Mouse (Mus musculus) liver, embryonic 13.5 days (tissue): ENCODE results near the gene Igtp. TPM values are rescaled to one million over a fixed set of nuclear protein-coding genes. Genes with fewer than 3 reads are reported as not detected.

ENCODE experiments used
- ATAC-seq: fragments of 200-750 bp; cut with Nextera tagmentation; 2 replicates; pipeline ENCODE4 v1.8.0; 2017; ENCODE audit warnings: low read depth, mild to moderate bottlenecking, moderate number of reproducible peaks, moderate library complexity
- DNase-seq: peaks from one replicate; pipeline ENCODE4 v3.0.0; 2022
- H3K27ac ChIP-seq: fragments of 300-500 bp; sonication (generic); 2 replicates; pipeline ENCODE4 v1.5.1; 2015; ENCODE audit warnings: moderate library complexity, mild to moderate bottlenecking, inconsistent platforms
- H3K27me3 ChIP-seq: fragments of 300-500 bp; sonication (generic); 2 replicates; pipeline ENCODE4 v1.6.1; 2015; ENCODE audit warnings: mild to moderate bottlenecking, inconsistent platforms
- H3K36me3 ChIP-seq: fragments of 300-500 bp; sonication (generic); 2 replicates; pipeline ENCODE4 v1.6.1; 2015; ENCODE audit warnings: mild to moderate bottlenecking, inconsistent platforms
- H3K4me1 ChIP-seq: fragments of 300-500 bp; sonication (generic); replicated peaks from 2 replicates; pipeline ENCODE4 v1.6.1; 2015; ENCODE audit warnings: inconsistent platforms
- H3K4me2 ChIP-seq: fragments of 300-500 bp; sonication (generic); 2 replicates; pipeline ENCODE4 v1.6.1; 2015; ENCODE audit warnings: inconsistent platforms, mild to moderate bottlenecking, moderate library complexity
- H3K4me3 ChIP-seq: fragments of 300-500 bp; sonication (generic); replicated peaks from 2 replicates; pipeline ENCODE4 v1.5.1; 2015; ENCODE audit warnings: mild to moderate bottlenecking, inconsistent platforms
- H3K9ac ChIP-seq: fragments of 300-500 bp; sonication (generic); 2 replicates; pipeline ENCODE4 v1.6.1; 2015; ENCODE audit warnings: mild to moderate bottlenecking, inconsistent platforms
- H3K9me3 ChIP-seq: fragments of 300-500 bp; sonication (generic); replicated peaks from 2 replicates; pipeline ENCODE4 v1.6.1; 2016; ENCODE audit warnings: inconsistent platforms
- WGBS: fragments of 180-500 bp; shearing (Covaris S2); methylation state at CpG from one replicate; pipeline ENCODE4 v1.1.7; 2015; ENCODE audit not compliant: insufficient replicate concordance; 5-methylcytosine and 5-hydroxymethylcytosine counted together
- polyA plus RNA-seq: library from polyadenylated mRNA; unstranded; fragments of >200 nt; fragmentation: Nextera tagmentation; extraction: Ambion mirVana; gene quantifications from 2 replicates; pipeline ENCODE4 v1.2.1, GENCODE M21; 2015

Gene Igtp
- polyA plus RNA-seq, 1 experiment from 2014 or later: 6.4 TPM

GRCm38 (mm10) chr11:58183579-58183978 lies 15.8 kb upstream of the Igtp start:
- Histone ChIP-seq H3K27ac (no peak overlapping the region), H3K9ac (no peak overlapping the region), H3K27me3 (no peaks in the 10 kb centered on the region), H3K36me3 (peaks cover 15% of the 10 kb centered on the region), H3K4me2 (no peak overlapping the region), H3K9me3 (no peaks in the 10 kb centered on the region), H3K4me3 (no peak overlapping the region), H3K4me1 (no peaks in the 10 kb centered on the region)
- WGBS: 77% methylated on average over 3 of the region's 3 CpGs
- DNase-seq: no peak
- ATAC-seq: no peak

GRCm38 (mm10) chr11:58189675-58190074 lies 9.7 kb upstream of the Igtp start:
- no peak for ATAC-seq
- H3K4me1 ChIP-seq: 0 out of 2 replicates have a peak, but pooled peaks cover 5% of the 10 kb centered on the region
- H3K36me3 ChIP-seq: no peaks in the 10 kb centered on the region
- no peak for DNase-seq
- H3K4me3 ChIP-seq: no peak overlapping the region
- no peak overlapping the region for H3K4me2 ChIP-seq
- H3K9ac ChIP-seq: no peak overlapping the region
- H3K27me3 ChIP-seq: no peaks in the 10 kb centered on the region
- WGBS: 71% methylated on average over 6 of the region's 6 CpGs
- no peaks in the 10 kb centered on the region for H3K9me3 ChIP-seq
- H3K27ac ChIP-seq: no peak overlapping the region

GRCm38 (mm10) chr11:58193326-58193725 lies 6.0 kb upstream of the Igtp start:
- no peak overlapping the region for H3K4me3 ChIP-seq
- no peak overlapping the region for H3K27ac ChIP-seq
- 57% methylated on average over 3 of the region's 3 CpGs for WGBS
- H3K9ac ChIP-seq: no peak overlapping the region
- H3K27me3 ChIP-seq: 0 out of 2 replicates have a peak, but pooled peaks cover 3% of the 10 kb centered on the region
- H3K9me3 ChIP-seq: no peaks in the 10 kb centered on the region
- peaks cover 8% of the 10 kb centered on the region for H3K4me1 ChIP-seq
- no peaks in the 10 kb centered on the region for H3K36me3 ChIP-seq
- ATAC-seq (no peak), DNase-seq (no peak)
- no peak overlapping the region for H3K4me2 ChIP-seq

- Histone ChIP-seq H3K27ac (no peak overlapping the region), H3K27me3 (0 out of 2 replicates have a peak, but pooled peaks cover 3% of the 10 kb centered on the region)
Observed at GRCm38 (mm10) chr11:58193860-58194520, 5.4 kb upstream of the Igtp start.

DNA sequence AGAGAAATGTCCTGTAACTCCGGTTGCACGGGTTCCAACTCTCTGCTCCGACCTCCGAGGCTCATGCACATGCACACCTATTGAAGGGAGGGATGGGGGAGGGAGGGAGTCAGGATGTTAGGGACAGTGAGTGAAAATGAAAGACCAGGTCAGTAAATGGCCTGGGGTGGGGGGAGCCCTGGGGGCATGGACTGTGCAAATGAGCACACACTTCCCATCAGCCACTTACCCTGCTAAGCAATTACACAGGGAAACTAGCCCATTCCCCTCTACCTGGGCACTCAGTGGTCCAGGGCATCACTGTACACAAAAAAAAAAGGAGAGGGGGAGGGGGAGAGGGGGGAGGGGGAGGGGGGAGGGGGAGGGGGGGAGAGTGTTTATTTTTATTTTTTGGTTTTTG lies 693 bp upstream of the Igtp start:
- ATAC-seq (no peak), DNase-seq (no peak)
- Histone ChIP-seq H3K27me3 (0 out of 2 replicates have a peak, but pooled peaks cover 3% of the 10 kb centered on the region), H3K9me3 (no peaks in the 10 kb centered on the region), H3K36me3 (no peaks in the 10 kb centered on the region), H3K4me3 (peak overlapping the region; percentile 71), H3K4me1 (peaks cover 34% of the 10 kb centered on the region), H3K4me2 (peak overlapping the region; percentile 79), H3K9ac (peak overlapping the region; percentile 80), H3K27ac (no peak overlapping the region)
- 85% methylated on average over 4 of the region's 4 CpGs for WGBS

More at GRCm38 (mm10) chr11:58193860-58194520, 5.4 kb upstream of the Igtp start:
- Histone ChIP-seq H3K4me3 (no peak overlapping the region), H3K4me1 (peaks cover 13% of the 10 kb centered on the region), H3K9ac (no peak overlapping the region), H3K9me3 (no peaks in the 10 kb centered on the region), H3K36me3 (no peaks in the 10 kb centered on the region), H3K4me2 (no peak overlapping the region)
- WGBS: 51% methylated on average over 4 of the region's 4 CpGs
- ATAC-seq (no peak), DNase-seq (no peak)

DNA sequence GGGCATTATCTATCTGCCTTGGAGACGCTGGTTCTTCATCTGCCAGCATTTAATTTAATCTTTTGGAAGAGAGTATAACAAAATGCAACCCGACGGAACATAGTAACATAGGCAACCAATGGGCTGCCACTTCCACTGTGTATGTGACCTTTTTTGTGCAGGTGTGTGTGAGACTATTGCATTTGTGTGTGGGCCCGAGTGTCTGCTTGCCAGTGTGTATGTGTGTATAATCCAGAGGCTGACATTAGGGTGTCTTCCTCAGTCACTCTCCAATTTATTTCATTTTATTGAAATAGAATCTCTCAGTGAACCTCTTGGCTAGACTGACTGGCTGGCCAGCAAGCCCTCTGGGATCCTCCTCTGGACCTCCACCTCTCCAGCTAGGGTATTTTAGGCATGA lies 870 bp downstream of the Igtp start:
- H3K4me1 ChIP-seq: peaks cover 29% of the 10 kb centered on the region
- 74% methylated on average over 4 of the region's 4 CpGs for WGBS
- H3K4me3 ChIP-seq: peak overlapping the region; percentile 71
- ATAC-seq: no peak
- H3K27ac ChIP-seq: peak overlapping the region; percentile 32; the same call in 1 of the 2 replicates
- no peaks in the 10 kb centered on the region for H3K9me3 ChIP-seq
- H3K9ac ChIP-seq: peak overlapping the region; percentile 51; the same call in 1 of the 2 replicates
- no peak for DNase-seq
- peak overlapping the region; percentile 79 for H3K4me2 ChIP-seq
- H3K27me3 ChIP-seq: 0 out of 2 replicates have a peak, but pooled peaks cover under 1% of the 10 kb centered on the region
- H3K36me3 ChIP-seq: no peaks in the 10 kb centered on the region

DNA sequence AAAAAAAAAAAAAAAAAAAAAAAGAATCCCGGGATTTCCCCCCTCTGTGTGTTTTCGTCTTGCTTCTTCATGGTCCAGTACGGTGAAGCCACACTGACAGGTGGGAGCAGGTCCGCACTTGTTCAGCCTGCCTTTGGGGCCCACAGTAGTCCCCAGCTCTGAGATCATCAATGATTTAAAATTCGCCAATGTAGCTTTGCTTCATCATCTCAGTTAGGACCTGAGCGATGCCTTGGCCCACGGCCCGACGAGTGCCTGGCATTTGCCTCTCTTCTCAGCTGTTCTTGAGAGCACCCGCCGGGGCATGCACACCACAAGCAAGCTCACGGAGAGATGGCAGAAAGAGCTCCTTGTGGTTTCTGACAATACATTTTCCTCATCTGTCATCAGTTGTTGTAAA lies 1.7 kb downstream of the Igtp start:
- ATAC-seq (no peak), DNase-seq (no peak)
- no peaks in the 10 kb centered on the region for H3K27me3 ChIP-seq
- WGBS: 79% methylated on average over 12 of the region's 12 CpGs
- H3K27ac ChIP-seq: no peak overlapping the region
- no peak overlapping the region for H3K4me2 ChIP-seq
- no peak overlapping the region for H3K4me3 ChIP-seq
- peaks cover 34% of the 10 kb centered on the region for H3K4me1 ChIP-seq
- H3K36me3 ChIP-seq: no peaks in the 10 kb centered on the region
- no peak overlapping the region for H3K9ac ChIP-seq
- no peaks in the 10 kb centered on the region for H3K9me3 ChIP-seq

DNA sequence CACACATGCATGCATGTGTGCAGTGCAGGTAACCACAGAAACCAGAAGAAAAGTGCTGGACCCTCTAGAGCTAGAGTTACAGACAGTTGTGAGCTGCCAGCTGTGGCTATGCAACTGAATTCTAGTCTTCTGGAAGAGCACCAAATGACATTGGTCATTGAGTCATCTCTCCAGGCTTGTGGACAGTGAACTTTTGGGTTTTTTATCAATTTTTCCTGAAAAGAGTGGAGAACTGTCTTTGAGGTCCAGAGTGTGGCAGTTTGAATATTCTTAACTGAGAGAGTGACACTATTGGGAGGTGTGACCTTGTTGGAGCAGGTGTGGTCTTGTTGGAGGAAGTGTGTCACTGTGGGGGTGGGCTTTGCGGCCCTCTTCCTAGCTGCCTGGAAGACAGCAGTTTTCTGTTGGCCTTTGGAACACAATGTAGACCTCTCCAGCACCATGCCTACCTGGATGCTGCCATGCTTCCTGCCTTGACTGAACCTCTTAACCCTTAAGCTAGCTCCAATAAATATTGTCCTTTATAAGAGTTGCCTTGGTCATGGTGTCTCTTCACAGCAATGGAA lies 11.0 kb downstream of the Igtp start:
- no peak for DNase-seq
- Histone ChIP-seq H3K27ac (no peak overlapping the region), H3K4me3 (no peak overlapping the region), H3K4me2 (no peak overlapping the region), H3K4me1 (peaks cover 50% of the 10 kb centered on the region), H3K9me3 (no peaks in the 10 kb centered on the region), H3K36me3 (no peaks in the 10 kb centered on the region), H3K27me3 (no peaks in the 10 kb centered on the region), H3K9ac (no peak overlapping the region)
- no peak for ATAC-seq
- 66% methylated on average over 1 of the region's 1 CpGs for WGBS

GRCm38 (mm10) chr11:58211062-58211681 lies 11.8 kb downstream of the Igtp start:
- Histone ChIP-seq H3K27ac (peak overlapping the region; percentile 65), H3K4me2 (peak overlapping the region; percentile 23), H3K9ac (peak overlapping the region; percentile 42; the same call in 1 of the 2 replicates), H3K27me3 (no peaks in the 10 kb centered on the region), H3K36me3 (no peaks in the 10 kb centered on the region), H3K4me3 (no peak overlapping the region), H3K4me1 (peaks cover 54% of the 10 kb centered on the region), H3K9me3 (no peaks in the 10 kb centered on the region)
- 22% methylated on average over 9 of the region's 9 CpGs for WGBS
- ATAC-seq: no peak
- DNase-seq: no peak

DNA sequence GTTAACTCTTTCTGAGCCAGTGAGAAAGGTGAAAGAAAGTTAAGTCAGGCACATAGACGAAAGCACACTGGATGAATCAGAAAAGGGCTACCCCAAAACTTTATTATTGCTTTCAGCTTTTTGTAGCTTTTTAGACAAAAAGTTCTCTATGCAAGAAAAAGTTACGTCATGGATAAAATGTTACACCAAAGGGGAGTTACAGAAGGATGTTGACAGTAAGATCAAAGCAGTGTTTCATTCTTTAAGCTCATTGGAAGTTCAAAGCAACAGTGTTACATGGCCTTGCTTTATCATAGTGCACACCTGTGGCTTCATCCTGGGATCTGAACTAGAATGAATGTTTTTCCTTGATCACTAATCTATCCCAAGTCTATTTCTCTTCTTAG lies 12.3 kb downstream of the Igtp start:
- Histone ChIP-seq H3K4me2 (peak overlapping the region; percentile 23; the same call in 1 of the 2 replicates), H3K9ac (peak overlapping the region; percentile 42; the same call in 1 of the 2 replicates), H3K4me1 (peaks cover 59% of the 10 kb centered on the region), H3K27ac (peak overlapping the region; percentile 65), H3K27me3 (no peaks in the 10 kb centered on the region), H3K9me3 (no peaks in the 10 kb centered on the region), H3K36me3 (no peaks in the 10 kb centered on the region), H3K4me3 (no peak overlapping the region)
- 47% methylated on average over 2 of the region's 2 CpGs for WGBS
- no peak for DNase-seq
- no peak for ATAC-seq

DNA sequence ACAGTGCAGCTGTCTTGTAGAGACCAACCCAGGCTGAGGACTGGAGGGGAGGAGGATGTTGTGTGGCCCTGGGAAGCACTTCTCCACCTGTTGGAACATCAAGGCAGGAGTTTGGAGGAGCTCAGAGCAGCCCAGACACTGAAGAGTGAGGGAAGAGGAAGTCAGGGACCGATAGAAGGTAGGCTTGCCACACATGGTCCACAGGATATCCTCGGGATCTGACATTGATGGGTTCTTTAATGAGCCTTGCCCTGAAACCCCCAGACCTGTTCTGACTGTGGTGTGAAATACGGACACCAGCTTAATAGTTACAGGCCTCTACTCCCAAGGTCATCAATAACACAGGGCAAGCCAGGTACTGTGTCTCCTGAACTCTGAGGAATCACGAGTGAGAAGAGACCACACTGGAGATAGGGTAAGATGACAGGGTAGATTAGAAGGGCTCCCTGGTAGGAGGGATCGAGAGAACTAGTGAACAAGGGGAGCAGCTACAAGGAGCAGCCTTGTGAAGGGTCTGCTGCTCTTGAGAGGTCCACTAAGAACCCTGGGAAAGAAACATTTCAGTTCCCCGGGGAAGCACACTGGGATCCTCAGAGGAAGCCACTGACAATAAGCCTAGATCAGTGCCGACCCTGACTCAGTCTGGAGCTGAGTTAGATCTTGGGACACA lies 14.5 kb downstream of the Igtp start:
- 37% methylated on average over 7 of the region's 7 CpGs for WGBS
- no peak for DNase-seq
- H3K4me1 ChIP-seq: peaks cover 75% of the 10 kb centered on the region
- peak overlapping the region; percentile 86 for H3K9ac ChIP-seq
- H3K36me3 ChIP-seq: no peaks in the 10 kb centered on the region
- peak overlapping the region; percentile 70 for H3K4me2 ChIP-seq
- peak overlapping the region; percentile 89 for H3K27ac ChIP-seq
- peak overlapping the region; percentile 75 for H3K4me3 ChIP-seq
- H3K9me3 ChIP-seq: no peaks in the 10 kb centered on the region
- no peak for ATAC-seq
- H3K27me3 ChIP-seq: no peaks in the 10 kb centered on the region
